Mouse (Mus musculus) C2C12 (cell line): ENCODE data around the gene Tnk2.

Experiments used
- CEBPB ChIP-seq: IDR thresholded peaks from one replicate; pipeline ENCODE4 v1.6.1; 2011; ENCODE audit warnings: low read depth, mild to moderate bottlenecking, control low read depth, moderate library complexity
- CTCF ChIP-seq: IDR thresholded peaks from one replicate; pipeline ENCODE4 v1.5.1; 2011; ENCODE audit not compliant: control insufficient read depth, insufficient read depth, insufficient read length
- USF1 ChIP-seq: IDR thresholded peaks from one replicate; pipeline ENCODE4 v1.6.1; 2011; ENCODE audit warnings: low read depth, mild to moderate bottlenecking, control low read depth, moderate library complexity

DNA sequence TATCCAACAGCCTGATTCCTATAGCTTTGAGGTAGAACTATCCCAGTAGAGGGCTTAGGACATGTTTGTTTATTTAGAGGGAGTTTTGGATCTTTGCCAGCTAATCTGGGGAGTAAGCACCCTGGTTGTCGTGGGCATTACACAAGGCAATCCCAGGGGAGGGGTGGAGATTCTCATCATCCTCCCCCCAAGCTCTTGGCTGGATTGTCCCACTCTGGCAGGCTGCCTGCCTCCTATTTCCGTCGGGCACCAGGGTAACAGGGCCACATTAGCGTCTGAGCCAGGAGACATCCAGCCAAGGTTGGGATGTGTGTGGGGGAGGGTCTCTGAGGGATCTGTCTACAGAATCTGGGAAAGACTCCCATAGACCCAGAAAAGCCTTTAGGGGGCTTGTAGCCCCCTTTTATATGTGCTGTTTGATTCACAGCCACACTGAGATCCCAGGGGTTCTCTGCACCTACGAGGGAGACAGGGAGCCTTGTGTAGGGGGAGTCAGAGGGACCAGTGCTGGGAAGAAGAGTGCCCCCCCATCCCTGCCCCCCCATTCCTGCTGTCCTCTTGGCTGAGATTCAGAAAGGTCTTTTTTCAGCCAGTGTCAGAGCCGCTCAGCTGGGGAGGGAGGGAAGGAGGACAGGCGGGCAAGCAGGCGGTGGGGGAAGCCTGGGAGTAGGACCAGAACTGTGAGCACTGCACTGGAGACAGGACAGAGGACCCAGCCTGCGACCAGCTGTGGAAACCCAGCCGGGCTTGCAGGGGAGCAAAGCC lies 17.1 kb downstream of the Tnk2 start:
- TF ChIP-seq CTCF (no peak), CEBPB (peak; percentile 32), USF1 (no peak)
